Mouse (Mus musculus) B cell, adult 62 days (primary cell): ENCODE measurements around the gene Gpr15. TPM values are rescaled to one million over a fixed set of nuclear protein-coding genes. Genes with fewer than 3 reads are reported as not detected.

ENCODE experiments used
- total RNA-seq: library from RNA; stranded (reverse); gene quantifications from 4 replicates; pipeline ENCODE4 v1.2.4, GENCODE M21; 2023

Gpr15 gene
- total RNA-seq: not detected in 4 replicates

GRCm38 (mm10) chr16:58718666-58719120 lies at the start of gene Gpr15:
TSS of gene Gpr15 (minus strand) at chr16:58719070.

DNA sequence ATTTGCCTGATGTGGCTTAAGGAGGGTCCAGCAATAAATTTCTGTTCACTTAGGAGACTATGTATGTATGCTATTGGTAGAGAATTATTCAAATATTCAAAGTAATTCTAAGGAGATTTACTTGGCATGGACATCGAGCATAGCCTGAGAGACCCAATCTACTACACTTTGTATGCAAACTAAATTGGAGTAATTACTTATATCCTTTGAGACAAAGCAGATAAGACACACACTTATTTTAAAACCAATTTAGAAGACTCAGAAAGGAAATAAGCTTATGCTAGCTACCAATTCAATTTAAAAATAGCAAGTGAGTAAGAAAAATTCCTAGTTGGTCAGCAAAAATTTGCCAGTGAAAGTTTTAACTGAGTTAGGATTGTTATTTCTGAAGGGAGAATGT lies 44.2 kb upstream of the Gpr15 start, which contains the start of gene Olfr172:
Gene Olfr172, minus strand, starts transcription at position 101 of the 400 bp plus-strand sequence.

GRCm38 (mm10) chr16:58727477-58728131 lies 8.7 kb upstream of the Gpr15 start, which contains the start of gene Cldnd1:
TSS of gene Cldnd1 (plus strand) at chr16:58727910.

DNA sequence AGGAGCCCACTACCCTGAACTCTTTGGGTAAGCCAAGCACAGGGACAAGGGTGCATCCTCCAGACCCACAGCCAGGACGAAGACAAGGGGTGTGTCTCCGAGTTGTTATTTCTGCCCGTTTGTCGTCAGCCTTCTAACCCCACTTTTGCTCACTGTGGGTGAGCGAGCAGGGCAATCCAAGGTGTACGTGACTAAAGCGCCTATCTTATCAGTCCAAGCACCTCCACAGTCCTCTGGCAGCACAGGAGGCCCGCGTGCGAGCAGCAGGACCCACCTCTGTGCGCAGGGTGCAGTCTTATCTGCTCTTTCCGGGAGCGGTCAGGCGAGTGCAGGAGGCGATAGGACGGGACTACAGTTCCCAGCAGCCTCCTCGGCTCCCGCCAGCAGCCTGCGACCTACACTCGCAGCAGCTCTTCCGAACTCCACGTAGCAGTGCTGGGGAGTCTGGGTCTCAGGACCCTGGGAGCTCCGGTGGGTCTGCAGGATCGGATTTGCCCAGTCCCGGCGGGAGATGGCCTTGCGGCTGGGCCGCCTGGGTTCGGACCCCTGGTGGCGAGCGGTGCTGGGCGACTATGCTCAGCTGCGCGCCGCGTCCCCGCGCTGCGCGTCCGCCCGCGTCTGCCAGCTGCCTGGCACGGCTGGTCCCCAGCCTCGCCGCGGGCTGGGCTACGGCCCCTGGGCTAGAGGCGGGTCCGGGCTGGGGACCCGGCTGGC lies 48.8 kb downstream of the Gpr15 start, which contains the start of gene Cpox:
Gene Cpox, plus strand, starts transcription at position 376 of the 714 bp plus-strand sequence.

Other genes with a start within 250 kb of the Gpr15 start
- 66.2 to 83.4 TPM (median 78.8 TPM) in 4 replicates for gene St3gal6, start 194.8 kb downstream of the Gpr15 start, total RNA-seq
- gene Gm813, start 102.1 kb downstream of the Gpr15 start, total RNA-seq: not detected in 4 replicates
- gene E330017A01Rik, start 80.3 kb downstream of the Gpr15 start, total RNA-seq: not detected in 4 replicates
- gene Cpox, start 48.8 kb downstream of the Gpr15 start, total RNA-seq: 10.0 to 14.5 TPM (median 10.5 TPM) in 4 replicates
- gene Cldnd1, start 8.8 kb upstream of the Gpr15 start, total RNA-seq: 45.9 to 60.8 TPM (median 51.7 TPM) in 4 replicates
- gene Olfr172, start 44.1 kb upstream of the Gpr15 start, total RNA-seq: not detected in 4 replicates
- not detected in 4 replicates for gene Olfr173, start 81.2 kb upstream of the Gpr15 start, total RNA-seq
- gene Olfr175-ps1, start 107.7 kb upstream of the Gpr15 start, total RNA-seq: not detected in 4 replicates
- gene Olfr177, start 155.7 kb upstream of the Gpr15 start, total RNA-seq: not detected in 4 replicates
- not detected in 4 replicates for gene Olfr178, start 173.0 kb upstream of the Gpr15 start, total RNA-seq
- not detected in 4 replicates for gene Olfr181, start 209.7 kb upstream of the Gpr15 start, total RNA-seq
- not detected in 4 replicates for gene Olfr180, start 210.3 kb upstream of the Gpr15 start, total RNA-seq